Mouse (Mus musculus): ENCODE measurements around the gene Gm20532.

DNA sequence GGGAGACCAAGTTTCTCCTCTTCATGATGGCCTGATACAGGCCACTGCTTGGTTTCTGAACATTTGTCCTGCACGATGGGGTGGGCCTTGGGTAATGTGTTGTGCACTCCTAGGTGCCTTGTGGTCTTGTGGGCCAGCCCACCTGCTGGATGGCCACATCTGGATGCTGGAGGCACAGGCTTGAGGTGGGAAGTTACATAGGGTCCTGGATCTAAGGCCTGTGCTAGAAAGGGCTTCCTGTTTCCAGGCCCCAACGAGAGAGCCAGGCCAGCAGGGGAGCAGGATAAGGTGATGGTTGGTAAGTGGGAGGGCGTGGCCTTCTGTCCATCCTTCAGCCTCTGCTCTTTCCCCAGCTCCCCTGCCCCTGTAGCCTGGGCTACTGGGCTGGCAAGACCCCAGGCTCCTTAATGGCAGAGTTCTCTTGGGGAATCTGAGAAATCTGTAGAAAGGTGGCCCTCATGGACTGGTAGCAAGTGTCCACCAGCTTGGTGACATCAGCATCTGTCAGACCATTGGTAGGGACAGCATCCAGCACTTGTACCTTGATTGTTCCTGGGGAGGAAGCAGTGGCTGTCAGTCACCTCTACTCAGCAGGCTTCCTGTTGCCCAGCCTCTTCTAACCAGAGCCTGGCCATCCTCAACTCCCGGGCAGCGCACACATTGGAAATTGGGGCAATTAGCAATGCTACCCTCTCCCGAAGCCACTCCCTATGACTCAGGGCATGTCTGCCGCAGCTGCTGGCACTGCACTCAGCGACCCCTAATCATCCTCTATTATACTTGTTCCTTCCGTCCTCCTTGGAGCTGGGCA lies 7.0 kb downstream of the Gm20532 start:
- TF ChIP-seq CTCF (IDR thresholded peaks at IDR 0.05; ENCODE audit: borderline replicate concordance, insufficient read depth, low read depth, low read length) (no peak), POLR2A (IDR thresholded peaks at IDR 0.05; ENCODE audit: borderline replicate concordance, insufficient read depth, low read length) (no peak)

Data from cerebellum, adult 2 months (tissue).